Mouse (Mus musculus) hindbrain, embryonic 12.5 days (tissue): ENCODE results near the gene Dolpp1. TPM values are rescaled to one million over a fixed set of nuclear protein-coding genes. Genes with fewer than 3 reads are reported as not detected.

Experiments
- ATAC-seq: fragments of 200-750 bp; cut with Nextera tagmentation; 2 replicates; pipeline ENCODE4 v1.8.0; 2017; ENCODE audit warnings: moderate TSS enrichment; ENCODE audit not compliant: low FRiP score
- H3K27ac ChIP-seq: fragments of 300-500 bp; sonication (generic); 2 replicates; pipeline ENCODE4 v1.5.1; 2016; ENCODE audit warnings: mild to moderate bottlenecking
- H3K27me3 ChIP-seq: fragments of 300-500 bp; sonication (generic); 2 replicates; pipeline ENCODE4 v1.6.1; 2016; ENCODE audit warnings: mild to moderate bottlenecking
- H3K36me3 ChIP-seq: fragments of 300-500 bp; sonication (generic); 2 replicates; pipeline ENCODE4 v1.6.1; 2016; ENCODE audit warnings: mild to moderate bottlenecking
- H3K4me1 ChIP-seq: fragments of 300-500 bp; sonication (generic); 2 replicates; pipeline ENCODE4 v1.6.1; 2016
- H3K4me2 ChIP-seq: fragments of 300-500 bp; sonication (generic); replicated peaks from 2 replicates; pipeline ENCODE4 v1.6.1; 2016; ENCODE audit warnings: mild to moderate bottlenecking
- H3K4me3 ChIP-seq: fragments of 300-500 bp; sonication (generic); 2 replicates; pipeline ENCODE4 v1.5.1; 2016; ENCODE audit warnings: mild to moderate bottlenecking
- H3K9ac ChIP-seq: fragments of 300-500 bp; sonication (generic); 2 replicates; pipeline ENCODE4 v1.6.1; 2016; ENCODE audit warnings: mild to moderate bottlenecking, moderate library complexity
- H3K9me3 ChIP-seq: fragments of 300-500 bp; sonication (generic); replicated peaks from 2 replicates; pipeline ENCODE4 v1.6.1; 2016; ENCODE audit warnings: mild to moderate bottlenecking
- WGBS: fragments of 180-500 bp; shearing (Covaris S2); methylation state at CpG from one replicate; pipeline ENCODE4 v1.1.7; 2016; 5-methylcytosine and 5-hydroxymethylcytosine counted together
- polyA plus RNA-seq: library from polyadenylated mRNA; unstranded; fragments of >200 nt; fragmentation: Nextera tagmentation; extraction: Ambion mirVana; gene quantifications from 2 replicates; pipeline ENCODE4 v1.2.1, GENCODE M21; 2016

Gene Dolpp1
- 46.9 and 50.2 TPM in 2 replicates for polyA plus RNA-seq

DNA sequence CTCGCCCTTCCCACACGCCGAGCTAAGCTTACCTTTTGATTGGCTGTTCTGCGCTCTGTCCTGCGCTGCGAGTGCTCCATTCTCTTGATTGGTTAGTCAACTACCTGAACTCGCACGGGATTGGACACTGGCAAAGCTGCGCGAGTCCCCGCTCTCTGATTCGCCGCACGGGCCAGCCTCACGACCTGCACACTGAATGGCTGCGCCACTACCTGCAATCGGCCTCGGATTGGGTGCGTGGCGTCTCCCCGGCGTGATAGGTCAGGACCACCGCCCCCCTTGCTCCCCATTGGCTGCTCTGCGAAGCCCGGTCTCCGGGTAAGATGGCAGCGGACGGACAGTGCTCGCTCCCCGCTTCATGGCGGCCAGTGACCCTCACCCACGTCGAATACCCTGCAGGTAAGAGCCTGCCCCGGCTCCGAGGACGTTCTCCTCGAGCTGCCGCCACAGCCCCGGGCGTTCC, at the start of gene Dolpp1:
Gene Dolpp1 (plus strand): TSS at position 141 of the 463 bp plus-strand sequence.
- peaks cover 16% of the 10 kb centered on the region for H3K36me3 ChIP-seq
- WGBS = under 1% methylated on average over 40 of the region's 40 CpGs
- H3K4me1 ChIP-seq = peaks cover 17% of the 10 kb centered on the region
- peak within 1 kb of the TSS; percentile 64 for H3K4me3 ChIP-seq
- H3K9me3 ChIP-seq = no peaks in the 10 kb centered on the region
- H3K27me3 ChIP-seq = no peaks in the 10 kb centered on the region
- peak within 1 kb of the TSS; percentile 88 for H3K9ac ChIP-seq
- H3K4me2 ChIP-seq = peak within 1 kb of the TSS; percentile 99
- ATAC-seq = peak; percentile 99
- H3K27ac ChIP-seq = peak within 1 kb of the TSS; percentile 90

DNA sequence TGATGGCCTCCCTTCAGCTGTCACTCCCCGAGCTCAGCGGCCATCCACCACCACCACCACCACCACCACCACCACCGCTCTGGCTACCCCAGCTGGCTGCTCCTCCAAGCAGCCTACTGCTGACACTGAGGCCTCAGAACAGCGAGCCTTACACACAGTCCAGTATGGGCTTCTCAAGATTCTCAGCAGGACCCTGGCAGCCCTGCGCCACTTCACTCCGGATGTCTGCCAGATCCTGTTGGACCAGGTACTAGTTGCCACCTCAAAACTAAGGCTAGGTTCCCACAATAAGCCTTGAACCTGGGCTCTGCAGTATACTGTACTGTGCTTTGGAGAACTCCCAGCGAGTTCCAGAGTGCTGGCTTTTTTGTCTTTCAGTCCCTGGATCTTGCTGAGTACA, 49.5 kb upstream of the Dolpp1 start:
- Histone ChIP-seq H3K4me2 (no peak overlapping the region), H3K27me3 (no peaks in the 10 kb centered on the region), H3K36me3 (peaks cover 95% of the 10 kb centered on the region), H3K4me1 (no peaks in the 10 kb centered on the region), H3K9ac (no peak overlapping the region), H3K4me3 (no peak overlapping the region), H3K27ac (no peak overlapping the region), H3K9me3 (no peaks in the 10 kb centered on the region)
- WGBS = 94% methylated on average over 7 of the region's 7 CpGs
- no peak for ATAC-seq

DNA sequence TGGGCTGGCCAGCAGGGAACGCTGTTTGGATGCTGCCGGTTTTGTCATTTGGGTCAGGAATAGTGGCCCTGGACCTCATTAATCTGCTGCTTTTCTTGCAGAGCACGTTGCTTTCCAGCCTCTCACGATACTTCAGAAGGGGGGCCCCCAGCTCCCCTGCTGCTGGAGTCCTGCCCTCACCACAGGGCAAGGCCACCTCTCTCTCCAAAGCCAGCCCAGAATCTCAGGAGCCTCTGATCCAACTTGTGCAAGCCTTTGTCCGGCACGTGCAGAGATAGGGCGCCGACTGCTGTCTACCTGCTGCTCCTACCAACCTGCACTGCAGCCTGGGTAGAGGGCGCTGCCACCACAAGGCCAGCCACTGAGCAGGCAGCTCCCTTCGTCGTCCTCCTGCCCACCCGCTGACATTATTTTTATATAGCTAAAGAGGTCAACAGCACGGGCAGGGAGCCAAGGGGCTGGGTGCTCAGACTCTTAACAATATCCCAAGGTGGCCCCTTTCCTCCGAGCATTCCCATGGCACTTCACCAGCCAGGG, 48.4 kb upstream of the Dolpp1 start:
- ATAC-seq = no peak
- peaks cover 96% of the 10 kb centered on the region for H3K36me3 ChIP-seq
- no peaks in the 10 kb centered on the region for H3K9me3 ChIP-seq
- no peaks in the 10 kb centered on the region for H3K4me1 ChIP-seq
- no peak overlapping the region for H3K4me2 ChIP-seq
- no peak overlapping the region for H3K4me3 ChIP-seq
- H3K27me3 ChIP-seq = no peaks in the 10 kb centered on the region
- H3K27ac ChIP-seq = no peak overlapping the region
- H3K9ac ChIP-seq = no peak overlapping the region
- 77% methylated on average over 14 of the region's 14 CpGs for WGBS

DNA sequence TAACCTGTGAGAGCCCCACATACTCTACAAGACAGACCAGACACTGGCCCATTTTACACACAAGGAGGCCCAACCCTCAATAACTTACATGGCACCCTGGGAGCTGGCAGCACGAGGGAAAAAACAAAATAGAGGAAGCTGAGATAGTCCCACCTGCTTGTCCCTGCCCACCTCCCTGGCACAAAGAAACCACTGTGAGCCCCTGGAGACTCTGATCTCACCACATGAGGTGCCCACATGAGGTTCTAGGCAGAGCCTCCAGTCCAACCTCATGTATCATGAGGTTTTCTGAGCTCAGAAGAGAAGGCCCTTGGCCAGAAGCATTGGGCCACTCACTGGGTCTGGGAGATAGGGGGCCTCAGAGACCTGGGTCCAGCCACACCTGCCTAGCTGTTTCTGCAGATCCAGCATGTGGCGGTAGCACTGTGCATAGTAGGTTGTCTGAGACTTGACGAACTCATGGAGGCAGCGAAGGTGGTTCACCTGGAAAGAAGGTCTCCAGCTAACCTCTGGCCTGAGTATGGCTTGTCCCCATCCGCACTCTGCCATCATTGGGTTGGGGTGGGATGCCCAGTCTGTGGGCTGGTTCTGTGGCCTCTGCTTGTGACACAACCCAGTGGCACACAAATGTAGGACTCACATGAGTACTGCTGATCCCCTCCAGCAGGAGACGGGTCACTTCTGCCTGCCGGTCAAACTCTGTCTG, 45.9 kb upstream of the Dolpp1 start:
- peaks cover 99% of the 10 kb centered on the region for H3K36me3 ChIP-seq
- no peak overlapping the region for H3K9ac ChIP-seq
- H3K4me3 ChIP-seq = no peak overlapping the region
- no peaks in the 10 kb centered on the region for H3K9me3 ChIP-seq
- no peak overlapping the region for H3K4me2 ChIP-seq
- no peaks in the 10 kb centered on the region for H3K27me3 ChIP-seq
- 89% methylated on average over 7 of the region's 7 CpGs for WGBS
- no peaks in the 10 kb centered on the region for H3K4me1 ChIP-seq
- H3K27ac ChIP-seq = no peak overlapping the region
- ATAC-seq = no peak

- WGBS = 85% methylated on average over 6 of the region's 6 CpGs
- Histone ChIP-seq H3K27ac (no peak overlapping the region), H3K4me3 (no peak overlapping the region), H3K9ac (no peak overlapping the region), H3K4me1 (no peaks in the 10 kb centered on the region), H3K27me3 (no peaks in the 10 kb centered on the region), H3K36me3 (peaks cover 80% of the 10 kb centered on the region), H3K4me2 (no peak overlapping the region), H3K9me3 (no peaks in the 10 kb centered on the region)
- ATAC-seq = no peak
These were observed 42.9 kb upstream of the Dolpp1 start for GRCm38 (mm10) chr2:30349196-30349595.

- no peaks in the 10 kb centered on the region for H3K27me3 ChIP-seq
These were observed 40.9 kb upstream of the Dolpp1 start for GRCm38 (mm10) chr2:30351149-30351548.

DNA sequence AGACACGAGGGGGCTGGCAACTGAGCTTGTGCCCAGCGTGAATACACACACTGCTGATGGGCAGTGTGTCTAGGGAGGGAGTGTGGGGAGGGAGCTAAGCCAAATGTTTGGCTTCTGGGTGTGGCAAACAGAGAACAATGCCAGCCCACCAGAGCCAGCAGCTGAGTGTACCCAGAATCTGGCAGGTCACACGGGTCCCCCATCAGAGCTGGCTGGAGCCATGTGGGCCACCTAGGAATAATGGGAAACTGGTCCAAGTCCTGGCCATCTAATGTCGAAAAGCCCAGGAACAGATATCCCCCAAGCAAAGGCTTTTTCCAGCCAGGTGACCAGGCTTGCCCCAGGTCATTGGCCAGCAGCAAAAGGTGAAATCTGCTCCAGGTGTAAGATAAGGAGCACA, 36.2 kb upstream of the Dolpp1 start:
- Histone ChIP-seq H3K4me2 (no peak overlapping the region), H3K27ac (no peak overlapping the region), H3K36me3 (peaks cover 24% of the 10 kb centered on the region), H3K4me1 (peaks cover 28% of the 10 kb centered on the region), H3K4me3 (no peak overlapping the region), H3K27me3 (no peaks in the 10 kb centered on the region), H3K9me3 (no peaks in the 10 kb centered on the region), H3K9ac (no peak overlapping the region)
- 70% methylated on average over 4 of the region's 4 CpGs for WGBS
- ATAC-seq = no peak

More at GRCm38 (mm10) chr2:30351149-30351548, 40.9 kb upstream of the Dolpp1 start:
- 78% methylated on average over 2 of the region's 2 CpGs for WGBS
- peaks cover 4% of the 10 kb centered on the region; the same call in 1 of the 2 replicates for H3K4me1 ChIP-seq
- H3K4me3 ChIP-seq = no peak overlapping the region
- no peak overlapping the region for H3K4me2 ChIP-seq
- no peak overlapping the region for H3K27ac ChIP-seq
- no peak overlapping the region for H3K9ac ChIP-seq
- ATAC-seq = no peak
- H3K36me3 ChIP-seq = peaks cover 70% of the 10 kb centered on the region
- no peaks in the 10 kb centered on the region for H3K9me3 ChIP-seq

DNA sequence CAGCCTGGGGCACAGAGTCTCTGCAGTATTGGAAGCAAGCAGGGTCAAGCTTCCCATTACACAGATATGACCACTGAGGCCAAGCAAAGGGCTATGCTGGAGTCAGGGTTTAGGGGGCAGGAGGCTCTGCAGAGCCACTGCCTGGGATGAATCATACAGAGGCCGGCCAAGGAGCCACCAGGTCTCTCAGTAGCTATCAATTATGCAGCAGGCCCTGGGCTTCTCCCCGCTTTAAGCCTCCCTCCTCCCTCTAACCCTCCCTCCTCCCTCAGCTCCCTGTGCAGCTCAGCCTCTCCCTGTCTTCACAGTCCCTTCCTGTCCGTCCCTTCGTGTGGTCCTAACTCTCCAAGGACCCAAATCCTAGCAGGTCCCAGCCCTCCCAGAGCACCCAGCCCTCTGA, 35.8 kb upstream of the Dolpp1 start:
- peaks cover 28% of the 10 kb centered on the region for H3K4me1 ChIP-seq
- no peak overlapping the region for H3K4me3 ChIP-seq
- 58% methylated on average over 4 of the region's 4 CpGs for WGBS
- H3K9me3 ChIP-seq = no peaks in the 10 kb centered on the region
- H3K36me3 ChIP-seq = peaks cover 20% of the 10 kb centered on the region
- H3K27me3 ChIP-seq = no peaks in the 10 kb centered on the region
- H3K4me2 ChIP-seq = no peak overlapping the region
- no peak overlapping the region for H3K9ac ChIP-seq
- no peak for ATAC-seq
- H3K27ac ChIP-seq = no peak overlapping the region

DNA sequence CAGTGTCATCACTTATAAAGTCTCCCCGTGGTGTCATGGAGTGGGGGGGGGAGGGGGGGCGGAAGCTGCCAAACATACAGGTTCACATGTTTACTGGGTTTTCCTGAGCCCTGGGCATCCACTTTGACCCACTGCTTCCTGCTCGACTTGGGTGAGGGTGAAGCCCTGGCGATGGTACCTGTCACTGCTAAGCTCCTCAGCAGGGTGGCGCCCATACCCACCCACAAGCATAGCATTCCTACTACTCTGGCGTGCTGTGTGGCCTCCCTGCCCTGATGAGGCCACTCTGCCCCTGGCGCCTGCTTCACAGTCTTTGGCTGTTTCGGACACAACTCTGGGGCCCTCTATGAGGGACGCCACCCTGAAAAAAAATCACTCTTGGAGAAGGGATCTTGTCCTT, 35.1 kb upstream of the Dolpp1 start:
- ATAC-seq = no peak
- Histone ChIP-seq H3K27ac (no peak overlapping the region), H3K4me2 (peak overlapping the region; percentile 78; the same call in 1 of the 2 replicates), H3K9ac (peak overlapping the region; percentile 45; the same call in 1 of the 2 replicates), H3K36me3 (peaks cover 19% of the 10 kb centered on the region), H3K27me3 (no peaks in the 10 kb centered on the region), H3K4me3 (no peak overlapping the region), H3K4me1 (peaks cover 28% of the 10 kb centered on the region), H3K9me3 (no peaks in the 10 kb centered on the region)
- WGBS = 59% methylated on average over 9 of the region's 9 CpGs

GRCm38 (mm10) chr2:30357552-30358510, 34.2 kb upstream of the Dolpp1 start:
- Histone ChIP-seq H3K9ac (peak overlapping the region; percentile 80), H3K9me3 (no peaks in the 10 kb centered on the region), H3K27me3 (no peaks in the 10 kb centered on the region), H3K4me3 (peak overlapping the region; percentile 51), H3K27ac (no peak overlapping the region), H3K4me2 (peak overlapping the region; percentile 78), H3K36me3 (peaks cover 19% of the 10 kb centered on the region), H3K4me1 (peaks cover 28% of the 10 kb centered on the region)
- ATAC-seq = no peak
- WGBS = 54% methylated on average over 8 of the region's 8 CpGs

- WGBS = 2% methylated on average over 69 of the region's 73 CpGs
- Histone ChIP-seq H3K27me3 (no peaks in the 10 kb centered on the region), H3K4me1 (peaks cover 28% of the 10 kb centered on the region), H3K9me3 (no peaks in the 10 kb centered on the region), H3K9ac (peak within 1 kb of the TSS; percentile 80), H3K4me3 (peak within 1 kb of the TSS; percentile 51), H3K27ac (peak within 1 kb of the TSS; percentile 69; the same call in 1 of the 2 replicates), H3K4me2 (peak within 1 kb of the TSS; percentile 78), H3K36me3 (peaks cover 13% of the 10 kb centered on the region)
- peak; percentile 73 for ATAC-seq
These were observed 33.2 kb upstream of the Dolpp1 start, which contains the start of gene Sh3glb2 for GRCm38 (mm10) chr2:30358533-30359531. Sh3glb2 (minus strand) TSS chr2:30359337.
